Mouse (Mus musculus) limb, embryonic 12.5 days (tissue): ENCODE measurements around the gene Vps26c. TPM values are rescaled to one million over a fixed set of nuclear protein-coding genes. Genes with fewer than 3 reads are reported as not detected.

Experiments
- ATAC-seq: fragments of 200-750 bp; cut with Nextera tagmentation; 2 replicates; pipeline ENCODE4 v1.8.0; 2017; ENCODE audit warnings: low read depth, moderate TSS enrichment; ENCODE audit not compliant: insufficient number of reproducible peaks, insufficient read depth, low FRiP score, low TSS enrichment
- H3K27ac ChIP-seq: fragments of 300-500 bp; sonication (generic); 2 replicates; pipeline ENCODE4 v1.5.1; 2016; ENCODE audit warnings: mild to moderate bottlenecking, moderate library complexity
- H3K27me3 ChIP-seq: fragments of 300-500 bp; sonication (generic); 2 replicates; pipeline ENCODE4 v1.6.1; 2016; ENCODE audit warnings: mild to moderate bottlenecking, moderate library complexity
- H3K36me3 ChIP-seq: fragments of 300-500 bp; sonication (generic); 2 replicates; pipeline ENCODE4 v1.6.1; 2016; ENCODE audit warnings: mild to moderate bottlenecking, moderate library complexity
- H3K4me1 ChIP-seq: fragments of 300-500 bp; sonication (generic); replicated peaks from 2 replicates; pipeline ENCODE4 v1.6.1; 2016
- H3K4me2 ChIP-seq: fragments of 300-500 bp; sonication (generic); 2 replicates; pipeline ENCODE4 v1.6.1; 2016; ENCODE audit warnings: mild to moderate bottlenecking, moderate library complexity
- H3K4me3 ChIP-seq: fragments of 300-500 bp; sonication (generic); replicated peaks from 2 replicates; pipeline ENCODE4 v1.5.1; 2016; ENCODE audit warnings: mild to moderate bottlenecking
- H3K9ac ChIP-seq: fragments of 300-500 bp; sonication (generic); replicated peaks from 2 replicates; pipeline ENCODE4 v1.6.1; 2016; ENCODE audit warnings: mild to moderate bottlenecking, moderate library complexity
- H3K9me3 ChIP-seq: fragments of 300-500 bp; sonication (generic); 2 replicates; pipeline ENCODE4 v1.6.1; 2016; ENCODE audit warnings: mild to moderate bottlenecking, moderate library complexity
- WGBS: fragments of 180-500 bp; shearing (Covaris S2); methylation state at CpG from one replicate; pipeline ENCODE4 v1.1.7; 2016; 5-methylcytosine and 5-hydroxymethylcytosine counted together
- polyA plus RNA-seq: library from polyadenylated mRNA; unstranded; fragments of >200 nt; fragmentation: Nextera tagmentation; extraction: Ambion mirVana; gene quantifications from 2 replicates; pipeline ENCODE4 v1.2.1, GENCODE M21; 2016

Gene Vps26c
- polyA plus RNA-seq, 1 experiment from 2014 or later, result 61.7 TPM

DNA sequence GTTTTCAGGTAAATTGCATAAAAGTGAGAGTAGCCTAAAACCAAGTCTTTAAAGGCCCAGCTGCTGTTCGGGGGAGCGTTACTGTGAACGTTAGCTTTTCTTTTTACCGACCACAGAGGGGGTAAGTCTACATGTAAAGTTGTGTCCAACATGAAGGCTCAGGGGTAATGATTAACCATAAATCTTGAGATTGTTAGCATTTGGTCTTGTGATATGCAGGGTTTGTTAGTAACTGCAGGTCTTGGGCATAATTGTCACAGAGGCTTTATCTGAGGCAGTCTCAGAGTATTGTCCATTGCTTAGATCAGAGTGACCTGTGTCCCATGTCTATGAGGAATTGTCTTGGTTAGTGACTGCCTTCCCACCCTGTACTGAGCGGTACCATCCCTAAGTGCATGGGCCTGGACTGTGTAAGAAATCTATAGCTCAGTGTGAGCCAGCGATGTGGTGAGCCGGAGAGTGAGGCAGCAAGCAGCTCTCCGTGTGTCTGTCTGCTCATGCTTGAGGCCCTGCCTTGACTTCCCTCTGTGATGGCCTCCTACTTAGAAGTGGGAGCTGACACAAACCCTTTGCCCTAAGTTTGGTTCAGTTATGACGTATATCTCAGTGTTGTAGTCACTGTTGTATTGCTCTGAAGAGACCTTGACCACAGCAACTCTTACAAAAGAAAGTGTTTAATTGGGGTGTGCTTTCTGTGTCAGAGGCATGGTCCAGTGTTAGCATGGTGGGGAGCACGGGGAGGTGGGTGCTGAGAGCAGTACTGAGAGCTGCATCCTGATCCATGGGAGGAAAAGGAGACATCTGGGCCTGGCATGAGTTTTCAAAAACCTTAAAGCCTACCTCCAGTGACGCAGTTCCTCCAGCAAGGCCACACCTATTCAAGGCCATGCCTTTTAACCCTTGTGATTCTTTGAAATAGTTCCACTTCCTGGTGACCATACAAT lies 74.8 kb downstream of the Vps26c start:
- Histone ChIP-seq H3K4me1 (no peaks in the 10 kb centered on the region), H3K9ac (no peak overlapping the region), H3K9me3 (no peaks in the 10 kb centered on the region), H3K36me3 (peaks cover 98% of the 10 kb centered on the region), H3K4me2 (no peak overlapping the region), H3K27ac (no peak overlapping the region), H3K27me3 (no peaks in the 10 kb centered on the region), H3K4me3 (no peak overlapping the region)
- 90% methylated on average over 11 of the region's 11 CpGs for WGBS
- no peak for ATAC-seq

DNA sequence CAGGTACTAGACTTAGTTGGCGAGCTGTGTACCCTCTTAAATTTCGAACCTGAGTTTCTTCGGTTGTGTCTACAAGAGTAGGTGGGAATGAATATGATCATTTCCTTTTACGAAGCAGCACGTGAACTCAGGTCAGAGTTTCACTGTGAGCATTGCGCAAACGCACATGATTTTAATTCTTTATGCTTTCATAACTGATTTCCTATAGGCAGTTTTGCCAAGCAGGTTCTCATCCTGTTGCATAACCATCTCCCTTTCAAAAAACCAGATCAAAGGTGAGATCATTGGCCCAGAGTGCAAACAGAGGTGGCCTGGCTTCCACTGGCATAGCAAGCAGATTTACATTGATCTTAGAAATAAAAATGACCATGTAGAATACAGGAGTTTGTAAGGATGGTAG lies 77.0 kb downstream of the Vps26c start:
- Histone ChIP-seq H3K36me3 (peaks cover 91% of the 10 kb centered on the region), H3K4me2 (no peak overlapping the region), H3K9me3 (no peaks in the 10 kb centered on the region), H3K27me3 (no peaks in the 10 kb centered on the region), H3K9ac (no peak overlapping the region), H3K27ac (no peak overlapping the region), H3K4me1 (no peaks in the 10 kb centered on the region), H3K4me3 (no peak overlapping the region)
- 94% methylated on average over 7 of the region's 7 CpGs for WGBS
- ATAC-seq, result no peak

DNA sequence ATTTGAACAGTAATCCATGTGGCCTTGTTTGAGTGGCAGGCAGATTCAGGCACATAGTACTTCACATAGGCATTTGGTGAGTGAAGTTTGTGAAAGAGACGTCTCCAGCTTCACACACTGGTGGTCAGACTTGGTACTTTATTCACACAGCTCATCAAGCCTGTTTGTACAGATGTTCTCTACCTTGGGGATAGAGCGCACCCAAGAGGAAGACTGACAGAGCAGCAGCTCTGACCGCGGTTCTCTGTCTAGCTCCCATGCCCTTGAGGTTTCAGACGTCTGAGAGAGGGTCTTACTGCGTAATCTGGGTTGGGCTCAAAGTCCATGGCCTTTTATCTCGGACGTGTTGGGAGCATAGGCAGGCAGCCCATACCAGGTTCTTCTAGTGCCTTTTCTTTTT lies 77.5 kb downstream of the Vps26c start:
- Histone ChIP-seq H3K4me3 (no peak overlapping the region), H3K36me3 (peaks cover 87% of the 10 kb centered on the region), H3K9ac (no peak overlapping the region), H3K4me2 (no peak overlapping the region), H3K4me1 (no peaks in the 10 kb centered on the region), H3K9me3 (no peaks in the 10 kb centered on the region), H3K27me3 (no peaks in the 10 kb centered on the region), H3K27ac (no peak overlapping the region)
- ATAC-seq, result no peak
- 84% methylated on average over 8 of the region's 8 CpGs for WGBS

Other genes with a start within 250 kb of the Vps26c start
- 11.5 and 11.9 TPM in 2 replicates for gene Hlcs, start 213.3 kb downstream of the Vps26c start, polyA plus RNA-seq
- 3.7 and 4.3 TPM in 2 replicates for gene Ripply3, start 198.4 kb downstream of the Vps26c start, polyA plus RNA-seq
- gene Ttc3, start 156.2 kb downstream of the Vps26c start, polyA plus RNA-seq, result 334 and 339 TPM in 2 replicates
- gene Pigp, start 155.0 kb downstream of the Vps26c start, polyA plus RNA-seq, result 97.9 and 101 TPM in 2 replicates
- 9.8 and 11.6 TPM in 2 replicates for gene Dyrk1a, start 43.2 kb upstream of the Vps26c start, polyA plus RNA-seq